Mouse (Mus musculus) olfactory bulb, adult 2 months (tissue): ENCODE data around the gene Myog.

Source experiments
- CTCF ChIP-seq: fragments of 200-500 bp; IDR thresholded peaks from 2 replicates; pipeline ENCODE4 v1.5.1; 2012; ENCODE audit warnings: low read depth, mild to moderate bottlenecking, low read length, moderate library complexity; ENCODE audit not compliant: insufficient read depth
- POLR2A ChIP-seq: fragments of 200-500 bp; IDR thresholded peaks from 2 replicates; pipeline ENCODE4 v1.6.1; 2012; ENCODE audit warnings: mild to moderate bottlenecking, low read depth, low read length, moderate library complexity; ENCODE audit not compliant: insufficient read depth

DNA sequence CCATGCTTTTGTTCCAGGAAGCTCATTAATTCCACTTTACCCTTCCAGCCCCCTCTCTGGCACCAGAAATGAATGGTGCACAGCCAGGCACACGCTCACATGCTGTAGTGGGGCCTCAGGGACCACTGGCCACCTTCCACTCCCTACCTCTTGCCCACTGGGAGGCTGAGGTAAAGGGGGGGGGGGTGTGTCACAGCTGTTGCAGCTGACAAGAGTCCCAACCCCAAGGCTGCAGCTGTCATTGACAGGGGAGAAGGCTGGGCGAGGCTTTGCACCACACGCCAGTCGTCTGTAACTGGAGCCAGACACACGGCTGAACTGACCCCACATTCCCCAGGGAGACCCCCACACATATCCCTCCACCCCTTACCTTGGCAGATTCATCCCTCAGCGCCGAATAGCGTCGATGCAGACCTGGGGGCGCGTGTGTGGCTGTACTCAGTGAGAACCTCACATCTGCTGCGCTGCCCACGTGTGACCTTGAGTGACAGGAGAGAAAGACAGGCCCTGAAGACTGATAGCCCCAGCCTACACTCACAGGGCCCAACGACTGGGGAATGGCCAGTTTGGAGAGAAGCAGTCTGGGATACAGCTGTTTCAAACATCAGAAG lies 31.0 kb downstream of the Myog start:
- TF ChIP-seq POLR2A: no peak
- no peak for TF ChIP-seq CTCF
